Mouse (Mus musculus) hindbrain, embryonic 13.5 days (tissue): ENCODE measurements around the gene Galntl5. TPM values are rescaled to one million over a fixed set of nuclear protein-coding genes. Genes with fewer than 3 reads are reported as not detected.

Experiments used
- ATAC-seq: fragments of 200-750 bp; cut with Nextera tagmentation; 2 replicates; pipeline ENCODE4 v1.8.0; 2017; ENCODE audit warnings: moderate TSS enrichment; ENCODE audit not compliant: low FRiP score
- H3K27ac ChIP-seq: fragments of 300-500 bp; sonication (generic); 2 replicates; pipeline ENCODE4 v1.5.1; 2015; ENCODE audit warnings: inconsistent platforms, mild to moderate bottlenecking, moderate library complexity
- H3K27me3 ChIP-seq: fragments of 300-500 bp; sonication (generic); 2 replicates; pipeline ENCODE4 v1.6.1; 2015; ENCODE audit warnings: mild to moderate bottlenecking, inconsistent platforms
- H3K36me3 ChIP-seq: fragments of 300-500 bp; sonication (generic); 2 replicates; pipeline ENCODE4 v1.6.1; 2015; ENCODE audit warnings: mild to moderate bottlenecking, inconsistent platforms
- H3K4me1 ChIP-seq: fragments of 300-500 bp; sonication (generic); replicated peaks from 2 replicates; pipeline ENCODE4 v1.6.1; 2015; ENCODE audit warnings: inconsistent platforms
- H3K4me2 ChIP-seq: fragments of 300-500 bp; sonication (generic); 2 replicates; pipeline ENCODE4 v1.6.1; 2015; ENCODE audit warnings: inconsistent platforms, mild to moderate bottlenecking, moderate library complexity
- H3K4me3 ChIP-seq: fragments of 300-500 bp; sonication (generic); 2 replicates; pipeline ENCODE4 v1.5.1; 2015; ENCODE audit warnings: mild to moderate bottlenecking, inconsistent platforms
- H3K9ac ChIP-seq: fragments of 300-500 bp; sonication (generic); 2 replicates; pipeline ENCODE4 v1.6.1; 2015; ENCODE audit warnings: mild to moderate bottlenecking, inconsistent platforms
- H3K9me3 ChIP-seq: fragments of 300-500 bp; sonication (generic); 2 replicates; pipeline ENCODE4 v1.6.1; 2016; ENCODE audit warnings: inconsistent platforms
- WGBS: fragments of 180-500 bp; shearing (Covaris S2); methylation state at CpG from one replicate; pipeline ENCODE4 v1.1.7; 2015; 5-methylcytosine and 5-hydroxymethylcytosine counted together
- microRNA-seq: library from miRNA; unstranded; fragments of <30 nt; microRNA quantifications from one replicate; pipeline ENCODE4, GENCODE M21; 2016
- polyA plus RNA-seq: library from polyadenylated mRNA; unstranded; fragments of >200 nt; fragmentation: Nextera tagmentation; extraction: Ambion mirVana; gene quantifications from 2 replicates; pipeline ENCODE4 v1.2.1, GENCODE M21; 2015

Gene Galntl5
- polyA plus RNA-seq, 1 experiment from 2014 or later, result not detected

DNA sequence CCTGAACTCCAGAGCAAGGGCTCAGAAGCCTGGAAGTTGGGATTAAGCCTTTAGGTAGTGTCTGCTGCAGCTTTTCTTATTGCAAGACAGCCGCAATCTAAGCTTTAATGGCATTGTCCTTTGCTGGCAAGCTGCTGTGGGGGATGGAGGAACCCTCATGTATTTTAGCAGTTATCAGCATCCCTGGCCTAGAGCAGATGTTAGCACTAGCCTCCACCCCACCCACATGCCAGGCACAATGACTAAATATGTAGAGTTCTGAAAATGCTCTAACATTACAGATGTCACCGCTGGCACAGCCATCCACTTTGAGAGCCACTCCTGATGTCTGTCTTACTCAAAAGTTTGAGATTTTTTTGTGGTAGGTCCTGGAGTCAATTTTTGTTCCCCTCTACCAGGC, 75.4 kb downstream of the Galntl5 start:
- H3K4me3 ChIP-seq, result no peak overlapping the region
- no peak for ATAC-seq
- no peaks in the 10 kb centered on the region for H3K27me3 ChIP-seq
- H3K27ac ChIP-seq, result no peak overlapping the region
- peaks cover 91% of the 10 kb centered on the region for H3K36me3 ChIP-seq
- no peak overlapping the region for H3K4me2 ChIP-seq
- H3K9ac ChIP-seq, result no peak overlapping the region
- no peaks in the 10 kb centered on the region for H3K9me3 ChIP-seq
- 90% methylated on average over 2 of the region's 2 CpGs for WGBS
- H3K4me1 ChIP-seq, result no peaks in the 10 kb centered on the region

DNA sequence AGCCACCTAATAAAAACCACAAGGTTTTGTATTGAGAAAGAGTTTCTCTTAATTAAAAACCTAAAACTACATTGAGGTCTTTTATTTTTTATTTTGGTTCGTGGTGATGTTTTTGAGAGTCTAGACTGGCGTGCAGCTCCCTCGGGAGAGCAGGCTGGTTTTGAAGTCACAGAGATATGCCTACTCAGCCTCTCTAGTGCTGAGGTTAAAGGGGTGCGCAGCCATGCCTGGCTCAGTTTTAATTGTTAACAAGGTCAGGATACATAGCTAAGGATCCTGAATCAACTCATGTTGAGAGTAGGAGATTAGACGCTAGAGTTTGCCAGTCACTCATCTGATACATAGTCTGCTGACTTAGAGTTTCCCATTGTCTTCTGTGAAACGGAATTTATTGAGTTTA, 80.2 kb downstream of the Galntl5 start:
- Histone ChIP-seq H3K4me2 (no peak overlapping the region), H3K36me3 (peaks cover 90% of the 10 kb centered on the region), H3K4me1 (no peaks in the 10 kb centered on the region), H3K9me3 (no peaks in the 10 kb centered on the region), H3K27me3 (no peaks in the 10 kb centered on the region), H3K27ac (no peak overlapping the region), H3K4me3 (no peak overlapping the region), H3K9ac (no peak overlapping the region)
- ATAC-seq, result no peak
- 87% methylated on average over 6 of the region's 6 CpGs for WGBS

- no peak for ATAC-seq
- H3K4me1 ChIP-seq, result no peaks in the 10 kb centered on the region
- no peak overlapping the region for H3K9ac ChIP-seq
- H3K36me3 ChIP-seq, result peaks cover 88% of the 10 kb centered on the region
- 85% methylated on average over 7 of the region's 7 CpGs for WGBS
- H3K4me3 ChIP-seq, result no peak overlapping the region
- H3K27me3 ChIP-seq, result no peaks in the 10 kb centered on the region
- no peak overlapping the region for H3K4me2 ChIP-seq
- H3K9me3 ChIP-seq, result no peaks in the 10 kb centered on the region
- no peak overlapping the region for H3K27ac ChIP-seq
Measured at GRCm38 (mm10) chr5:25262266-25262665, 81.0 kb downstream of the Galntl5 start.

DNA sequence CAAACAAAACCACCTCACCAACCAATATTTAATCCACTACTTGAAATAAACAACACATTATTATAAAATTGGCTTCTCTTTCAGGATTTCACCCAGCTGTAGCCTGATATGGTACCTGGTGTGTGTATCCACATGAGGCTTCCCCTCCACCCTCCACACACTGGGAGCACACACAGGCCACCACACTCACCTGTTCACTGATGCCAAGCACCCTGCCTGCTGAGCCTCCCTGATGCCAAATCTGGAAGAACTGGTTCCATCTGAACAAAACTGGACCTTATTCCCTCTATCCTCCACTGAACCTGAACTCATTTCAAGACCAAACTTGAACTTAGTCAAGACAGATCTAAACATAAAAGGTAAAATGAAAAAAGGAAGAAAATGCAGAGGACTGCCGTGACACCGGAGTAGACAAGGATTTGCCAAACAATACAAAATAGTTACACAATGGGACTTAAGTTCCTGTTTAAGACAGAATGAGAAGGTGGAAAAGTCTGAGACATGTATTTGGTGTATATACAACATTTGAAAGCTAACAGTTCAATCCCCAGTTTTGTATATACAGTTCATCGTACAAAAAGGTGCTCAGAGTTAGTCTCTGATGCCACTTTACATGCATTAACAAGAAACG, 87.1 kb downstream of the Galntl5 start:
- H3K4me1 ChIP-seq, result no peaks in the 10 kb centered on the region
- H3K36me3 ChIP-seq, result peaks cover 74% of the 10 kb centered on the region
- ATAC-seq, result no peak
- no peak overlapping the region for H3K9ac ChIP-seq
- H3K27me3 ChIP-seq, result no peaks in the 10 kb centered on the region
- no peak overlapping the region for H3K4me3 ChIP-seq
- H3K27ac ChIP-seq, result no peak overlapping the region
- H3K4me2 ChIP-seq, result no peak overlapping the region
- WGBS, result 93% methylated on average over 4 of the region's 4 CpGs
- H3K9me3 ChIP-seq, result no peaks in the 10 kb centered on the region

Small RNA genes within 50 kb of the gene (microRNA-seq; reads per million reads assigned to microRNA genes)
- gene Gm26051, result not detected

Other genes starting within 250 kb of the Galntl5 start
- 80.1 and 82.3 TPM in 2 replicates for gene Prkag2, start 80.8 kb upstream of the Galntl5 start, polyA plus RNA-seq
- gene Galnt11, start 40.4 kb downstream of the Galntl5 start, polyA plus RNA-seq, result 48.1 and 50.3 TPM in 2 replicates
- not detected in 2 replicates for gene E130116L18Rik, start 41.7 kb downstream of the Galntl5 start, polyA plus RNA-seq